Mouse (Mus musculus) right cerebral cortex, adult 2 months (tissue): ENCODE data around the gene Spry1.
A peak's percentile ranks its signal among the peaks of the same experiment; 100 is the strongest.

ENCODE experiments used
- DNase-seq, 2 experiments: peaks; one replicate each; pipeline ENCODE4 v3.0.0; 2021 to 2022; ENCODE audit warnings: low spot score in 2 of 2

The Spry1 gene

DNA sequence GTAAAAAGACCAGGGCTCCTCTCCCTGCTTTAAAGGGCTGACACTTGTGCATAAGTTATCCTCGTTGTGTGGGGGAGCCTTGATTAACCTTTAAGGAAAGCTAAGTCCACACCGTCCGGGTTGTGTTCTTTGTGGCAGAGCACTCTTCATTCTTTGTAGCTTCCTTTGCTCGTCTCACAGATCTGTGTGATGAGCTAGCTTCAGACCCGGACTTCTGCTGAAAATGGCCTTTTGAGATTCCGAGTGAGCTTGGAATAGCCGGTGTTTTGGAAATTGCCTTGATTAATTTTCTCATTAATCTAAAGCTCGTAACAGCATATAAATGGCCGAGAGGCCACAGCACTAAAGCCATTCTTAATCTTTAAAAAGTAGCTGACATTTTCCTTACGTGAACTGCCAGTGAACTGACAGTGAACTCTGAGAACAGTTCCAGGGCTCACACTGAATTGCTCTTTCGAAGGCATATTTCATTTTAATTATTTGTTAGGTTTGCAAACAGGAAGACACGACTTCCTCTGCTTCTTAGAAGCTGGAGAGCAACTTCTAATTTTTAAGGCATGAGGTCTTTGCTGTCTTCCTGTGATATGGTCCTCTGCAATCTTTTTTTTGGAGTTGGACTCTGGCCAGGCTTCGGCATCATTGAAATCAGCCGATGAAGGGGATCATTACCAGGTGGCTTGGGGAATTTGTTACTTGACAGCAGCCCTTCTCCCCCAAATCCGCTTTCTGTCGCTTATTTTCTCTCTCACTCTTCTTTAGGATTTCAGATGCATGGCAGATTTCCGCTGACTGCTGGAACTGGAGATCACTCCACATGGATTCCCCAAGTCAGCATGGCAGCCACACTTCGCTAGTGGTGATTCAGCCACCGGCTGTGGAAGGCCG is 2.3 kb downstream of the Spry1 start:
- no peak for DNase-seq

DNA sequence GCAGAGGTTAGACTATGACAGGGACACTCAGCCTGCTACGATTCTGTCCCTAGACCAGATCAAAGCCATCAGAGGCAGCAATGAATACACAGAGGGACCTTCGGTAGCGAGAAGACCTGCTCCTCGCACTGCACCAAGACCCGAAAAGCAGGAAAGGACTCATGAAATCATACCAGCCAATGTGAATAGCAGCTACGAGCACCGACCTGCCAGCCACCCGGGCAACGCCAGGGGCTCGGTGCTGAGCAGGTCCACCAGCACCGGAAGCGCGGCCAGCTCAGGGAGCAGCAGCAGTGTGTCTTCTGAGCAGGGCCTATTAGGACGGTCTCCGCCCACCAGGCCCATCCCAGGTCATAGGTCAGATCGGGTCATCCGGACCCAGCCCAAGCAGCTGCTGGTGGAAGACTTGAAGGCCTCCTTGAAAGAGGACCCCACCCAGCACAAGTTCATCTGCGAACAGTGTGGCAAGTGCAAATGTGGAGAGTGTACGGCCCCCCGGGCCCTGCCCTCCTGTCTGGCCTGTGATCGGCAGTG is 3.0 kb downstream of the Spry1 start:
- no peak for DNase-seq

DNA sequence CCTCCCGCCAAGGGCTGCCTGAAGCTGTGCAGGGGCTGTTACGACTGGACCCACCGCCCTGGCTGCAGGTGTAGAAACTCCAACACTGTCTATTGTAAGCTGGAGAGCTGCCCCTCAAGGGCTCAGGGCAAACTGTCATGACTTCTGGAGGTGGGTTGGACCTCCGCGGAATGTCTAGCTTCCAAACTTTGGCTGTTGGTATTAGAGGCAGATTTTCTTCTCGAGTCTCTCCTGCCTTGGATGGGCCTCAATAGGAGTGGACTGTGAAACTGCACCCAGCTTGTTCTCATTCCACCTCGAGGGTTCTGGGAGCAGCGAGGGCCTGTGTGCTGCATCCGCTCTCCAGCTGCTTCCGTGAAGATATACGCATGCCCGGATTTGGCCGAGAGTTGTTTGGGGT is 3.7 kb downstream of the Spry1 start:
- no peak for DNase-seq

DNA sequence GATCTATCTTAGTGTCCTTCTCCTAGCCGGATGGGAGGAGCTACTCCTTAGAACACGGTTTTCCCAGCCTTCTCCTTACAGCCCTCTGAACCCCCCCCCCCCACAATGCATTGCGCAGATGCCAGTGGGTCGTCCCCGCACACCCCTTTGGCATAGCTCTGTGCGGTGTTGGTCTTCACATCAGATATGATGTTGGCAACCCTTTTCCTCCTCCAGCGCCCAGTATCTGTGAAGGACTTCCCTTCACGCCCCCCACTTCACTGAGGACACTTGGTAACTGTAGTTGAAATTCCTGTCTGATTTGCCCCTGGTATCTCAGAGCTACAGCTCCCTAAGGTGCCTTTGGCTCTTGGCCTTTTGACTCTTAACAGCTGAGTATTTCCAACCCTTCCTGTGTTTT is 4.2 kb downstream of the Spry1 start:
- no peak for DNase-seq

DNA sequence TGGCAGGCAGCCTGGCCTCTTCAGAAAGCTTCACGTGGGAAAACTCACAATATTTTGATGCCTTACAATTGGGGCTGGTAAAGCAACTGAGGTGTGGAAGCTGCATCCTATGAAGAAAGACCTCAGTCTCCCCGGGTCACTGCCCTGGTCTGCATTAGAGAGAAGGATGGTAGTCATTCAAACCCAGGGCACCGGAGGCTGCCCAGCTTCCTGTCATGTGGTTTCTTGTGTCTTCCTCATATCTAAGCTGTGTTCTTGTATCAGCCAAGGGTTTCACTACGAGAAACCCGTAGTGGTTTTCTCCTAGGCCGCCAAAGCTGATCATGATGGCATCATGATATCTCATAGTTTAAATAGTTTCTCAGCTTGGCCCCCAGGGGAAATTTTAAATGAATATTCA is 5.3 kb downstream of the Spry1 start:
- DNase-seq = no peak

DNA sequence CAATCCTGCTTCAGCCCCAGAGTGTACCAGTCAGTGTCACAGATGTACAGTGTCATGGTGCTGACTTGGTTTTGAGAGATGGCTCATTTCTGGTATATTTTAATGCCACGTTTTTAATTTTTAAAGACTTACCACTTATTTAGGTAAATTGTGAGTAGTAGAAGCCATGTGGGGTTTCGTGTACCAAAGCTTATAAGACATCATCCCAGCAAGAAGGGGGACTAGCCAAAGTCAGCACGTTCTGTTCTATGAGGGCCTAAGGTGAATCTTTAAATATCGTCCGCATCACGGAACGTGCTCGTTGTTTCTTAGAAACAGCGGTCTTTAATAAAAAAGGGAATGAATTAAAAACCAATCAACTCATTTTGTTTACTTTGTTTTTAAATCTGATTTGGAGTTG is 6.5 kb downstream of the Spry1 start:
- DNase-seq = no peak

DNA sequence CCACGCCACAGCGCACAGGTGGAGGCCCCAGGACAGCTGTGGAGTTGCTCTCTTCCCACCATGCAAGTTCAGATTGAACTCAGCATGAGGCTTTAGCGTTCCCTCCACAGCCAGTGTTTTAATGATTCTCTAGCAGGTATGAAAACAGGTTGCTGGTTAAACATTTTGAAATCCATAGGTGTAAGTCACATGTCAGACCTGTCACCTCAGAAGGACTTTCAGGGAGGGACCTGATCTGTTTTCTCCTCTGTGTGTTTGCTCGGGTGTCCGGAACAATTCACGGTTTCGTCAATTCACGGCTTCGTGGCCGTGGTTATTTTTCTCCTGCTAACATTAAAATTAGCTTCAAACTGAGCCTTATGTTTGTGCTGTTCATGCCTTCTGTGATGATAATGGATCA is 7.5 kb downstream of the Spry1 start:
- DNase-seq = no peak

DNA sequence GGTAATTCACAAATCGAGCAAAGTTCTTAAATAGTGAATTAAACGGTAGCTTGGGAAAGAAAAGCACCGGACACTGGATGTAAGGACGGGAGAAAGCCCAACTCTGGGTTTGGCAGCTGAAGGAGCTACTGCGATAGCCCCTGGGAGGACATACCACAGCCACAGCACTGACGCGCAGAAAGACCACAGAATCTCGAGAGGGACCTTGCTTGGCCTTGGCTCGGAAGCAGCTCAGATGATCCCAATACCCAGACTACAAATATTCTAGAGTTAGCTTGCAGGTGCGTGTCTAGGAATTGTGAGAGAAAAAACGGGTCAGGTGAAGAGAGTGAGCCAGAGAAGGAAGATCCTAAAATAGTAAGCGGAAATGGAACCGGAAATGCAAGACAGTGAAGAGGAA is 8.5 kb downstream of the Spry1 start:
- DNase-seq = no peak

DNA sequence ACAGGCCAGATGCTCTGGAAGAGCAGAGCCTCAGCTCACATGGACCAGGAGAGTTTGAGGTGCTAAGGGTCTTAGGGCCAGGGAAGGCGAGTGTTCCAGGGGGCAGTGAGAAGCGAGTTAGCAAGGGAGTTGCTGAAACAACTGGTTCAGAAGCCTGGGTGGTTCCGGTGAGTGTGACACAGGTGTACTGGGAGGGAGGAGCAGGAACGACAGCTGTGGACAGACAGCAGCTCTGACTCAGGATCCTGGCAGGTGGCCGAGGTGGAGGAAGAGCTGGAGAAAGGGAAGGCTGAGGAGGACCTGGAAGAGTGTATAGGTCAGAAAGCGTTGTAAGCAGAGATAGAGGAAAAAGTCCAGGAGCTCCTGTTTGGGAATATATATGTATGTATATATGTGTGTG is 9.5 kb downstream of the Spry1 start:
- DNase-seq = no peak

DNA sequence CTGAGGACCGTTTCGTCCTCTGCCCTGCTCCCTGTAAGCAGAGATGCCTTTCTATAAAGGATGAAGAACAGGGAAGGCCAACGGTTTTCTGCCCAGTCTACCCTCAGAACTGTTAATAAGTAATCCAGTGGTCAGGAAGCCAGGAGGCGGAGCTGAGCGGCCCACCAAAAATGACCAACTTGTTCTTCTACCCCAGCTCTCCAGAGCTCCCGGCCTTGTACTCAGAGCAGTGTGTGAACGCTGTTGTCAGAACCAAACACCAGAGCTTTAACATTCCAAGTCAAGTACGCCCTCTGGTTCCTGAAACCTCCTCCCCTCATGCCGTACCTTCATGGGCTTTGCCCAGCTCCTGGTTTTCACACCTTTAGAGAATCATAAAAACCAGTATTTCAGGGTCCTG is 12.8 kb downstream of the Spry1 start:
- no peak for DNase-seq

DNA sequence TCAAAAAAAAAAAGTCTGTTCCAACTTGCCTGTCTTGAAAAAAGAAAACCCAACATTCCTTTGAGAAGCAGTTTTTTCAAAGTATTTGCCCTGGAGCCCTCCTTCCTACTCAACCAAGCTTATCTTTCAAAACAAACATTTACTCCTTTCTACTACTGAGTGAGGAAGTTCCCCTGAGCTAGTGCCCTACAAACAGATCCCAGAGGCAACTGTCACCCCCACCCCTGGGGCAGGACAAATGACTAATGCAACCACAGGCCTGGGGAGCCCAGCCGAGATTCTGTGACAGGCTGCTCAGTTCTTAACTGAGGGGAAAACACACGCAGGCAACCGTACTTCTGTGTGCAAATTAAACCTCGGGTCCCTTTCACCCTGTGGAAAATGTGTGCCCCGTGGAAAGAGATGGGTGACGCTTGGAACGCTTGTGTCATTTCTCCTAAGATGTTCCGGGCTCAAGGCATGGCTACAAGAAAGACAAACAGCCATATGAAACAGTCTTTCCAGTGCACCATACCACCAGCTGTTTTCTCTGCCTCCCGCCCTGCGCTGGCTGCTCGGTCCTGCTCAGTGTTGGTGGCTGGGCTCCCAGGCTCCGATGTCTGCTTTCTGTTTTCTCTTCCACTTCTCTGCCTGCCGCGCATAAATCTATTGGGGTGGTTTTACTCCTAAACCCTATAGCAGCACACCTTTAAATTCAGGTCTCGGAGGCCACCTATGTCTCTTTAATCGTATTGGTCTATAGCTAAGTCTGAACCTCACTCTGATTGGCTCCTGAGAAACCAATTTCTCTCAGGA is 14.4 kb downstream of the Spry1 start:
- DNase-seq = peak in 1 of 2 experiments; percentile 21

DNA sequence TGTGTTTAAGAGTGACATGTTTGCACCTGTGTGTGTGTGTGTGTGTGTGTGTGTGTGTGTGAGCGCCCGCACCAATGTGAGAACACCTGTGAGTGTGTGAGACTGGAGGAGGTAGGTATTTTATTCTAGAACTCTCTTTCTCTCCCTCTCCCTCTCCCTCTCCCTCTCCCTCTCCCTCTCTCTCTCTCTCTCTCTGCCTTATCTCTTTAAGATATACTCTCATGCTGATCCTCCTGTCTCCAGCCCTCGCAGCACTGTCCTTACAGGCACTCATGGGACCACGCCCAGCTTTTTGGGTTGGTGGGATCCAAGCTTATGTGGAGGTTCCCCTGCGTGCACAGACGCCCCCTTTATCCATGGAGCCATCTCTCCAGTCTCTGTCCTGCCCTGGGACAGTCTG is 15.0 kb downstream of the Spry1 start:
- DNase-seq = no peak

DNA sequence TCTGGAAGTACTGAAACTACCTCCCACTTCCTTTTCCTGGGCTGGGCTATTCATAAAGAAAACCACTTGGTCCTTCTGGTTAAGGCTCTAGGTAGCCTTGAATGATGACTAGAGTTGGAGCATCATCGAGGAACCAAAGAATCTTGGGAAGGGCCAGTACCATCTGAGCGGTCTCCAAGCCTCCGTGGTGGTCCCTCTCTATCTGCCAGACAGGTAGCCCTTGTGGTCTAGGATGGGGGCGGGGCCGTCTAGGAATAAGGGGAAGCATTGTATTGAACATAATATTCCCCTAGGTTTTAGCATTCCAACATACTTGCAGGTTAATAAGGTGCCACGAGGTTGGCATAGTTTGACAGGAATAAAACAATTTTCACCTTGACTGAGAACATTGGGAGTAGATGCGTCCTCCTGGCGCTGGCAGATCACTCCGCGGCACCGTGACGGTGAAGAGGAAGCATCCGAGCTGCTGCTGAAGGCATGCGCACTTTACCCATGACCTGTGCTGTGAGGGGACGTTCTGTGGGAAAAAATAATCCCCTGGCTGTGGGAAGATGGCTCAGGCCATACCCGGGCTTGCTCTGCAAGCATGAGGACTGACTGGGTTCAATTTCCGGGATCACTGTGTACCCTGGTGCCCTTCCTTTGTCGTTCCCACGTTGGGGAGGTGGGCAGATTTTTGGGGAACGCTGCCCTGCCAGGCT is 16.3 kb downstream of the Spry1 start:
- peak; percentile 18 to 33 for DNase-seq

DNA sequence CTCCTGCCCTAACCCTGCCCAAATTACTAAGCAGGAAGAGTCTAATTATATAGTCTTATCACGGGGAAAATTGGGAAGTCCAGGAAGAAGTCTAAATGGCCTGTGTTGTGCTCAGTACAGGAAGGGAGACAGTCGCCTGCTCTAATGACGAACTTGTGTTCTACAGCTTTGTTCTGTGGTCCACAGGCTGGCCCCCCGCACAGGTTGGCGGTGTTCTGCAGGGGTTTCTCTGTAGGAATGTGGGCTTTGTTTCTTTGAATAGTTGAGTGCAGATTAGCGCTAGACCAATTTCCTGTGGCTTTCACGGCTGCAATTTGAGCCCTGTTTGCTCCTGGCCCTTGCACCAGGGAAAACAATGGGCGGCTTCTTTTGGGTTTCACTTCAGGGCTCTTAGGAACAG is 17.3 kb downstream of the Spry1 start:
- no peak for DNase-seq

DNA sequence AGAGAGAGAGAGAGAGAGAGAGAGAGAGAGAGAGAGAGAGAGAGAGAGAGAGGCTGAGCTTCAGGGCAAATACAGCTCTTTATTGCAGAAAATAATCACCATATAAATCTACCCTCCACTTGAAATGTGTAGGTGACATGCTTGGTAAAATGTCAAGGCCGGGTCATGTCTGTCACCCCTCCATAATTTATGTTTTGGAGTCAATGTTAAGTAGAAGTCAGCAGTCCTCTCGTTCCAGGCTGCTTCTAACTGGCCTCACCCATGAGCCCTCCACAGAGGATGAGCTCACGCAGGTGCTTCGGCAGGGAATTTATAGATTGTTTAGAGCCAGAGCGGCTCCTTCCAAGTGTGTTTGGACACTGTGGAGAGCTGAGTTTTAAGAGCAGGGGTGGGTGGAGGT is 18.4 kb downstream of the Spry1 start:
- no peak for DNase-seq

DNA sequence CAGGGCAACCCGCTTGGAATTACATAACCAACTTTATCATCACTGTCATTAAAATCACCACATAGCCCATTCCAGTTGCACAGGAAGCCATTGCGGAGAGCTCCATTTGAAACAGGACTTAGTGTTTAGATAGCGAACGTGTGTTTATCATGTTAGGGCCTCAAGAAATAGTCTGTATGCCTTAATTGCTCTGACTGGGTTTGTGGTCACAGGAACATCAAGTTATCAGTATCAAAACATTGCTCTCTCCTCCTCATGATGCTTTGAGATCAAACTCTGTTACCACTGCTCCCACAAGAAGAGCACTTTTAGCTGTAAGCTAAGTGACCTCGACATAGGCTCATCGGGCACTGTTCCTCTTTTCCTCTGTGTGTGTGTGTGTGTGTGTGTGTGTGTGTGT is 19.9 kb downstream of the Spry1 start:
- no peak for DNase-seq

DNA sequence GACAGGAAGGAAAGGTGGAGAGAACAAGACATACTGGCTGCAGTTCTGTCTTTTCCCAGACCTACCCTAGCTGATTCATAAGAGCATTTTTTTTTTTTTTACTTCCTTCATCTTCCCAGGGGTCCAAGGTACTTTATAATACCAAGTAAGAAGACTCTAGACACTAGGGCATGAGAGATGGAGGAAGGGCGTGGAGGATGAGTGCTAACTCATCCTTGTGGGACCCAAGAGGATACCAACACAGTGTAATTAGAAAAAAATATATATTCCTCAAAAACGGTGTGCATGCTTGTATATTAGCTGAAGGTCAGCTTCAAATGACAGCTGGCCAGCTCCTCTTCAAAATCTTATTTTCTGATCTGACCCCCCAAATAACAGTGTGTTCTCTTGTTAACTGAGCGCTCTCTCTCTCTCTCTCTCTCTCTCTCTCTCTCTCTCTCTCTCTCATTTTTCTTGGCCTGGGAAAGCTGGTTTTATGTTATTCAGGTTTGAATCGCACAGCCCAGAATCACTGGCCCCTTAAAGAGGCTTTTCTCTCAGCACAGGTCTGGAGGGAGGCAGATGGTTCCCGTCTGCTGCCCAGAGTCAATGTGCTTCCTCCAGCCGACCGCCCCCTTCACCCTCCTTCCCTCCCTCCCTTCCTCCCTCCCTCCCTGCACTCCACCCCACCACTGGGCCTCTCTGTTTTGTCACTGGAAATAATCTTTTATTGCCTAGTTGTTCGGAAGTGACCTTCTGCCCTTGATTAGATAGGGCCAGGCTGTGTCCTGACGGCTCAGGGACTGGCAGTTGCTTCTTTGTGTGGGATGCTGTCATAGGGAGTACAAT is 26.8 kb downstream of the Spry1 start:
- no peak for DNase-seq

DNA sequence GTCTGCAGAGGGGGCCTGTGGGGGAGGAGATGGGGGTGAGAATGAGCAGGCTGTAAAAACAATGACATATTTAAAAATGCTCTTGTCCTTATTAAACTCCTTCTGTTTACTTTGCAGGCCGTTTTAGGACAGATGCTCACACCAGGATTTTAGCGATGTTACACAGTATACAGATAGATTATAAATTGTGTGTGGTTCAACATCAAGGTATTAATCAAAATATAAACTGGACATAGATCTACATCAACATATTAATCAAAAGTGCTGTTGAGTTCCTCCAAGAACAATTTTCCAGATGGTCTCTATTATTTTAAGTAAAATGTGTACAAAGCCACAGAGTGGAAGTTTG is 27.3 kb downstream of the Spry1 start:
- DNase-seq = no peak

DNA sequence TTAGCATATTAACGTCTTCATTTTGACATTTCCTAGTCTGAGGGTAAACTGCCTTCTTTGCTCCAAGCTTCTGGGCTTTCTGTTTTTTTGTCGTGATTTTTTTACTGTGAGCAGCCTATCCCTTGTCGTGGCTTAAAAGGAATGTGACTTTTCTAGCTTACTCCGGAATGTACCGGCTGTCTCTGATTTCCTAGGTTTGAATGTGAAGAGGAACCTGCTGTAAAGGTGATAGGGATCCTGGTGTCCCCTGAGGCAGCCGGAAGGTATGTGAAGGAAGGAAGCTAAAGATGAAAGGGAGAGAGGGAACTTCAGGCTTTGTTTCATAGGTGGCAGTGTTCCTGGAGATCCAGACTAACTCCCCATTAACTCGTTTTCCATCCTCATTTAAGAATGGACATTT is 28.0 kb downstream of the Spry1 start:
- no peak for DNase-seq

DNA sequence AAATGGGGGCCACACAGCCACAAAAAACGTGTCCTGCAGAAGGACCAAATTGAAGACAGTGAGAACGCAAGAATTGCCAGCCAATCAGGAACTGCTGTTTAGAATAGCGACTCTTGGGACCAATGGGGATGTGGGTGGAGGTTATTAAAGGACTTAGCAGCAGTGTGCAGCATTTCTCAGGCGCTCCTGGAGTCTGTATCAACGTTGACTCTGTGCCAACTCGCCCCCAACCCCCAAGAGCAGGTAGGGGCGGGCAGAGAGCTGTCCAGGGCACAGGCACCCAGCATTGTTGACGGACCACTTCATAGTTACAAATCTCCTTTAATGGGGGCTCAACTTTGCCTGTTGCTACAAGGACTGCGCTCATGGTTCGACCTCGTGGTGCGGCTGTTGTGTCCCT is 28.9 kb downstream of the Spry1 start:
- no peak for DNase-seq

DNA sequence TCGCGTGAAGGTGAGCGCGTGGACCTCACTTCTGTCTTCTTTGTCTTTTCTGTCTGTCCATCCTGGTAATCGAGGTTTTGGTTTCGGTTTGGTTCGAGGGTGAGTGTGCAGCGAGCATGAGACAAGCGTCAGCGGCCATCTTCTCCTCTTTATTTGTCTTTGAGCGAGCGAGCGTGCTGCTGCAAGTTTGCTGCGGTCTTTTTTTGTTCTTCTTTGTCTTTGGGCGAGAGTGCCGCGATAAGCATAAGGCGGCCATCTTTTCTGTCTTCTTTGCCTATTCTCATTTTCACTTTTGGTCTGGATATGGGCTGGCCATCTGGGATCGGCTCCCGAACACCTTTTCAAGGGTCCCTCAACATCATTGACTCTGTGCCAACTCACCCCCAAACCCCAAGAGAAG is 29.4 kb downstream of the Spry1 start:
- no peak for DNase-seq
